Mouse (Mus musculus): ENCODE results near the gene Ccdc153. TPM values are rescaled to one million over a fixed set of nuclear protein-coding genes. Genes with fewer than 3 reads are reported as not detected.

Ccdc153 gene
- total and polyA plus RNA-seq, 3 experiments: not detected

DNA sequence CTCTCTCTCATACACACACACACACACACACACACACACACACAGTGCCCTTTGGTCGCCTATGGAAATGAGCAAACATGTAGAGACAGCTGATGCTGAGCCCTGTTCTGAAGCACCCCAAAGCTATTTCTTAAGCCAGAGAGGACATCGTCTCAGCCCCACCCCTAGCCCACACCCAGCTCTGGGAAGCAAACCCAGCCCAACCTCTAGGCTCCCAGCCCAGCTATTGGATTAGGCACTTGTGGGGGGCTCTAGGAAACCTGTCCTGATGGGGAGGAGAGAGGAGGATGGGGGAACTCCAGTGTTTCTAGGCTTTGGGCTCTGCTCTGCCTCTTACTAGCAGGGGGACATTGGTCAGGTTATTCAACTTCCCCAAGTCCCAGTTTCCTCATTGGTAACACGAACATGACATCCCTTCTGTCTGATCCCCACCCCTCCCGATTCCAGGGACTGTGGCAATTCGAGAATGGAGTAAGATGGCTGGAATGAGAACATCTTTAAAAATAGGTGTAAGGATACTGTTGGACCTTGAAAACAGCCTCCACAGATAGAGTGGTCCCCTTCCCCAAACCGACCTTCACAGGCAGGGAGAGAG lies 45.9 kb downstream of the Ccdc153 start:
- peak overlapping the region; percentile 70 for H3K4me3 ChIP-seq (ENCODE audit: control insufficient read depth in 1 of 2, insufficient read depth in 1 of 2, low read depth in 2 of 2, low read length in 2 of 2)
- DNase-seq (ENCODE audit: low read depth, low spot score): peak; percentile 60

DNA sequence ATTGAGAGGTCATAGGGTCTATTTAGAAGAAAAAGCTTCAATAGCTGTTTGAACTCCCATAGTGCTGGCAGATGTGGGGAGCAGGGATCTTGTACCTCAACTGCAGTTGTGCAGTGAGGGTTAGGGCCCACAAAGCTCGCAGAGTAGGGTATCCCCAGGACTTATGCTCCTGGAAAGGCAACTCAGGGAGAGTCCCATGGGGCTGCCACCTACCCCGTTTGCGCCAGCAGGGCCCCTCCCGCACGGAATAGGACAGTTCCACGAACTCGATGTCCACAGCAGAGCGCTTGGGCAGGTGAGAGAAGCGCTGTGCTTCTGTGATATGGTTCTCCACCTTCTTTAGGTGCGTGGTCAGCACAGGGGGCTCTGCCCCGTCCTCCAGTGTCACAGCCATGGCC lies 46.5 kb downstream of the Ccdc153 start:
- Histone ChIP-seq H3K9ac (ENCODE audit: control insufficient read depth, low read depth, low read length, poor library complexity, severe bottlenecking) (peak overlapping the region; percentile 64), H3K27ac (ENCODE audit: control insufficient read depth, low read depth, low read length) (peak overlapping the region; percentile 17), H3K9me3 (replicated peaks; ENCODE audit: insufficient read depth, low read length) (no peaks in the 10 kb centered on the region), H3K4me1 (ENCODE audit: control insufficient read depth in 1 of 2, insufficient read depth in 2 of 2, low read length in 2 of 2) (peaks cover 8 to 22% of the 10 kb centered on the region in 2 experiments), H3K79me2 (ENCODE audit: control insufficient read depth, insufficient read depth, low read length, poor library complexity) (peaks cover 8% of the 10 kb centered on the region; the same call in 1 of the 2 replicates), H3K27me3 (ENCODE audit: control insufficient read depth in 1 of 2, insufficient read depth in 2 of 2, low read length in 2 of 2) (no peaks in the 10 kb centered on the region), H3K36me3 (ENCODE audit: control insufficient read depth in 1 of 2, insufficient read depth in 2 of 2, low read length in 2 of 2) (peaks cover under 1 to 11% of the 10 kb centered on the region in 2 experiments), H3K4me3 (ENCODE audit: control insufficient read depth in 1 of 2, insufficient read depth in 1 of 2, low read depth in 2 of 2, low read length in 2 of 2) (peak overlapping the region; percentile 70)
- TF ChIP-seq SIN3A (IDR thresholded peaks at IDR 0.05; ENCODE audit: low read length) (0 out of 2 replicates have a peak, but pooled peaks have one; percentile 14), CHD1 (IDR thresholded peaks at IDR 0.05; ENCODE audit: low read depth, low read length) (no peak), ZMIZ1 (IDR thresholded peaks at IDR 0.05; ENCODE audit: low read depth, low read length) (no peak), BHLHE40 (IDR thresholded peaks at IDR 0.05; ENCODE audit: borderline replicate concordance, low read depth, low read length) (no peak), KAT2A (conservative IDR thresholded peaks at IDR 0.05; ENCODE audit: low read depth, low read length) (no peak), RAD21 (IDR thresholded peaks at IDR 0.05; ENCODE audit: low read depth, low read length) (no peak), CTCF (IDR thresholded peaks at IDR 0.05 in 2 of 3, conservative IDR thresholded peaks at IDR 0.05 in 1 of 3; ENCODE audit: control insufficient read depth in 1 of 3, insufficient read depth in 1 of 3, low read depth in 2 of 3, low read length in 3 of 3, poor library complexity in 1 of 3, severe bottlenecking in 1 of 3) (no peak), POLR2A (IDR thresholded peaks at IDR 0.05; ENCODE audit: control insufficient read depth in 1 of 2, insufficient read depth in 1 of 2, low read depth in 1 of 2, low read length in 2 of 2, poor library complexity in 1 of 2) (0 out of 4 replicates have a peak, but pooled peaks of 1 of the 2 experiments have one; percentile 23), POLR2AphosphoS5 (IDR thresholded peaks at IDR 0.05; ENCODE audit: borderline replicate concordance, low read depth, low read length) (no peak), NRF1 (IDR thresholded peaks at IDR 0.05; ENCODE audit: insufficient read depth, low read depth, low read length, poor library complexity, severe bottlenecking) (no peak), ZNF384 (IDR thresholded peaks at IDR 0.05; ENCODE audit: low read depth, low read length) (no peak), MEF2A (IDR thresholded peaks at IDR 0.05; ENCODE audit: extremely low read depth, insufficient replicate concordance, low read depth, low read length, poor library complexity, severe bottlenecking) (no peak)
- peak; percentile 45 for DNase-seq (ENCODE audit: low read depth, low spot score)

More for the DNA sequence above, 45.9 kb downstream of the Ccdc153 start:
- Histone ChIP-seq H3K9me3 (replicated peaks; ENCODE audit: insufficient read depth, low read length) (no peaks in the 10 kb centered on the region), H3K36me3 (ENCODE audit: control insufficient read depth in 1 of 2, insufficient read depth in 2 of 2, low read length in 2 of 2) (peaks cover 0 to 11% of the 10 kb centered on the region in 2 experiments; a peak in 3 of 4 replicates), H3K27me3 (ENCODE audit: control insufficient read depth in 1 of 2, insufficient read depth in 2 of 2, low read length in 2 of 2) (no peaks in the 10 kb centered on the region), H3K4me1 (ENCODE audit: control insufficient read depth in 1 of 2, insufficient read depth in 2 of 2, low read length in 2 of 2) (peaks cover 8 to 22% of the 10 kb centered on the region in 2 experiments), H3K79me2 (ENCODE audit: control insufficient read depth, insufficient read depth, low read length, poor library complexity) (peaks cover 8% of the 10 kb centered on the region; the same call in 1 of the 2 replicates), H3K27ac (ENCODE audit: control insufficient read depth, low read depth, low read length) (no peak overlapping the region; the same call in 1 of the 2 replicates), H3K9ac (ENCODE audit: control insufficient read depth, low read depth, low read length, poor library complexity, severe bottlenecking) (peak overlapping the region; percentile 10; the same call in 1 of the 2 replicates)
- TF ChIP-seq JUND (IDR thresholded peaks at IDR 0.05; ENCODE audit: low read depth, low read length): 0 out of 2 replicates have a peak, but pooled peaks have one; percentile 3
- no peak for TF ChIP-seq CTCF (IDR thresholded peaks at IDR 0.05 in 2 of 3, conservative IDR thresholded peaks at IDR 0.05 in 1 of 3; ENCODE audit: control insufficient read depth in 1 of 3, insufficient read depth in 1 of 3, low read depth in 2 of 3, low read length in 3 of 3, poor library complexity in 1 of 3, severe bottlenecking in 1 of 3)
- no peak for TF ChIP-seq NRF1 (IDR thresholded peaks at IDR 0.05; ENCODE audit: insufficient read depth, low read depth, low read length, poor library complexity, severe bottlenecking)
- TF ChIP-seq CHD2 (IDR thresholded peaks at IDR 0.05; ENCODE audit: low read length): no peak
- TF ChIP-seq ZMIZ1 (IDR thresholded peaks at IDR 0.05; ENCODE audit: low read depth, low read length): no peak
- TF ChIP-seq POLR2AphosphoS2 (IDR thresholded peaks at IDR 0.05; ENCODE audit: low read length): no peak

Data from MEL (cell line).